Mouse (Mus musculus) left cerebral cortex, postnatal 10 days (tissue): ENCODE data around the gene Ccser1. TPM values are rescaled to one million over a fixed set of nuclear protein-coding genes. Genes with fewer than 3 reads are reported as not detected.

Source experiments
- DNase-seq, 2 experiments: peaks; one replicate each; pipeline ENCODE4 v3.0.0; 2021 to 2022; ENCODE audit warnings: low spot score in 2 of 2, mixed read lengths in 1 of 2; ENCODE audit errors: extremely low spot score in 1 of 2
- intact Hi-C: fragments of 180-260 bp; cut with DNase I; formaldehyde crosslinking; loops from one replicate; pipeline ENCODE4 v1.15.1; 2025
- total RNA-seq, 2 experiments: library from RNA; stranded (reverse); gene quantifications; 2 replicates each; pipeline ENCODE4 v1.2.3; 2021

Ccser1 gene
- total RNA-seq, 2 experiments from 2014 or later = 31.5 to 31.8 TPM

DNA sequence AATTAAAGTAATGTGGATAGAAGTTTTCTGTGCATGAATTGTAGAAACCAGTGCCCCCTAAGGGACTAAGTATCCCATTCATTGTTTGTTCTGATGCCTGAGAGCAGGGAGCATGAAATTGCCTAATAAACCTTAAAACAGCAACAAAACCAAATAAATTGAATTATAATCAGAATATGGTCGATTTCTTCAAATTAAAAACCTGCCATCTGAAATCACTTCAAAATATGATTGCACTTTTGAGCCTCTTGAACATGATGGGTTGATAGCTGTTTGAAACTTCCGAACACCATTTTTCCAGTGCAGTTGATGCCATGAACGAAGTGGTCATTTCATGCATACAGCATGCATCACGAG is 886.9 kb downstream of the Ccser1 start:
- intact Hi-C loops = no loop called here
- no peak for DNase-seq

DNA sequence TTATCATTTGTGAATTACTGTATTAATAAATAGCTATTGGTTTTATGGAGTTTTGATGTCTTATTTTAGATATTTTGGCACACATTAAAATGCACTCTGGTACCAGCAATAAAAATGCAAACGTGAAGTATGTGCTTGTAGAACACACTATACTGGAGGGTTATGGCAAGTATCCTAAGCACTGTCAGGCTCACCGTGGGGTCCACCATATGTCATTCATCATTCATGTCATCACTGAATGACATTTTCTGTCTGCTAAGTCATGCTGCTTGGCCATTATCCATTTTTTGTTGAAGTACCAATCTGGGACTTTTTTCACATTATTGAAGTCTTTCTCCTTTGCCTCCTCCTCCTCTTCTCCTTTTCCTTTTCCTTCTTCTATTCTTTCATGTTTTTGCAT is 925.3 kb downstream of the Ccser1 start:
- DNase-seq = no peak
- intact Hi-C loops = no loop called here

DNA sequence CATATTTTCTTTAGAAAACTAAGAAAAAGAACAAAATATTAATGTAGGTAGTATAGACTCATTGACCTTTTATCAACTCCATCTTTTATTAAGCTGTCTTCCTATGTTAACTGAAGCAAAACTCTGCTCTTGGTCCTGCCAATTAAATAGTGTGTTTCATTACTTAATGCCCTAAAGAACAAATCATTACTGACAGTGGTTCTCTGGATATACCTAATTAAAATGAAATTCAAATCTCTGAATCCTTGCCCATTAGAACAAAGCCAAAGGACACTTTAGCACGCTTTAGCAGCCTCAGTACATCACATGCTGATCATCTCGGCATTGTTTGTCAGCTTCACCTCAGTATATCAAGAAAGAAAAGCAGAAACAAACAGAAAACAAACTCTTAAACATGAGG is 952.4 kb downstream of the Ccser1 start:
- DNase-seq = no peak
- intact Hi-C loops = no loop called here

DNA sequence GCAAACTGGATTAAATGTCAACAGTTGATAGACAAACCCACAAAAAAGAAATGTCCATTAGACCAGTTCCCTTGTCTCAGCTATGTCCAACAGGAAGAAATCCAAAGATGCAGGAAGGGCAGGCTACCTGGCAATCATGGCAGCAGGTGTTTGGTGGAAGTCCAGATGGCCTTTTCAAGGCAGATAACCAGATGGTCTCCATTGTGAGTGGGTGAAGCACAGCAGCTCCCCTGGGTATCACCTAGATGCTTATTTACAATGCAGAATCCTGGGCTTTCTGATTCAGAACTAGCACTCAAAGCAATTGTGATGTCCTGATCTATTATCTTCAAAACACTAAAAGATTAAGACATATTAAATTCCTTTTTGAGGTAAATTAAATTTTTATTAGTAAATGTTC is 980.2 kb downstream of the Ccser1 start:
- no peak for DNase-seq
- intact Hi-C loops = no loop called here

DNA sequence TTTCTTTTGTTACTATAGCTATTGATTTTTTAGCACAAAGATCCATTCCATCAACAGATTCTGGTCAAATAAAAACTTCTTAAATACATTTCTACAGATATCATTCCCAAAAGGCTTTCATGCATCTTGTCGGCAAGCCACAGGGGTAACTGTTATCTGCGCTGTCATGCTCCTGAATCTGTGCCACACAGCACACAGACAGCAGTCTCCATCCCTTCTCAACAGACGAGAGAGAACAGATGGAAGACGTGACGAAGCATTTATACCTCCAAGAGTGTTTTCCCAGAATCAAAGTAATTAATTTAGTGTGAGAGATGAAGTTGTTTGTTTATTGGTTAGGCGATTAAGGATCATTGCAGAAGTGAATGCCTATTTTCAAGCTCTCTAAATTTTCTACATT is 982.5 kb downstream of the Ccser1 start:
- no peak for DNase-seq

DNA sequence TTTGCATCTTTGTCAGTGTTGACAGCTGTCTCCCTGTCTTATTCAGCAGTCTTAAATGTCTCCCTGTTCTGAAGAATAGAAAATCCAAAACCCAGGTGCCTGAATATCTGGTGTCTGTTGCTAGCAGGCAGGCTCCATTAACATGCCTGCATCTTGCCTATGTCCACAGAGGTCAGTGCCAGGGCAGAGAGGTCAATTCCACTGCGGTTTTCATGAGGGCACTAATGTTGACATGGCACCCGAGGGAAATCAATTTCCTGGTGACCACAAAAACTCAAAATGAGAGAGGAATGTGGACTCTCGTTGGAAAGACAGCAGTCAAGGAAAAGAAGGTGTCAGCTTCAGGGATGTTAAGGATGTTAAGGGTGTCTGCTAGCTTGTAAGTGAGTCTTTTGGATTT is 983.7 kb downstream of the Ccser1 start:
- DNase-seq = no peak
- intact Hi-C loops = no loop called here

More for the DNA sequence above, 982.5 kb downstream of the Ccser1 start:
- intact Hi-C loops = no loop called here

DNA sequence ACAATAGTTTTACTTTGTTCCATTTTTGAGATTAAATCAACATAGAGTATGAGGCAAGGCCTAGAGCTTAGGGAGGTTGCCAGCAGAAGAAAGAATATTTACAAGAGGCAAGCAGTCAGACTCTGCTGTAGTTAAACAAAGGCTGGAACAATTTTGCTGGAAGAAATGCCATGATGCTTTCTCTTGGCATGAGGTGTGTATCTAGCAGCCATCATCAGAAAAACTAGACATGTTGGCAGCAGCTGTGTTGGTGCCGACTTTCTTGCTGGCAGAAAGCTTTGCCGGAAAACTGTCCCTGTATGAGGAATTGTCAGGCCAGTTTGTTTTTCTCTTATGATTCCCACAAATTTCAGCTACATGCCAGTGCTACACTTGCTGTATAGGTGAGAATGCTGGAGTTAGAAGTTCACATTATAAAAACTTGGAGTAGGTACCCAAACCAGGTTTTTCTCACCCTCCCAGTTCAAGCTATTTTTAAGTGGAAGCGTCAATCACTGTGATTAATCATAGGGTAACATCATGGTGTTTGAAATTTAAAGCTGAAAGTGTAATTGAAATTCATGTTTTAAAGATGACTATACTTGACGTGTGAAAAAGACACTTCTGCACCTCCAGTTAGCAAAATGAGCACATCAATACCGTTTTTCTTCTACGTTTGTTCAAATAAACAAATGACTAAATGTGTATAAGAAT is 1016.5 kb downstream of the Ccser1 start:
- DNase-seq = no peak
- intact Hi-C loops = no loop called here

DNA sequence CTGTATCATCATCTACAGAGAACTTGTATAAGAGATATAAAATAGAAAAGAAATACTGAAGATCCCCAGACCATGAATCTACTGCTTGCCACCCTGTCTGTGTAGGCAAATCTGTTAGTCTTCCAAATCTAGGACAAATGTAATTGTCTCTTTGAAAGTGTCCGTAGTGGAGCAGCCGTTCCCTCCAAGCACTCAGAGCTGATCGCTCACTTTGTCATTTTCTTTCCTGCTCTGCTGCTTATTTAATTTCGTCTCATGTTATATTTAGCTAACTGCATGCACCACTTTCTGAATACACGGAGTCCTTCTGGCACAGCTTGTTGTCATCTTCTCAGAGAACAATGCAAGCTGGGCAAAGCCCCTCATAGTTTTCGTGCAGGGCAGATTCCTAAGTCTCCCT is 1018.6 kb downstream of the Ccser1 start:
- no peak for DNase-seq
- intact Hi-C loops = no loop called here

DNA sequence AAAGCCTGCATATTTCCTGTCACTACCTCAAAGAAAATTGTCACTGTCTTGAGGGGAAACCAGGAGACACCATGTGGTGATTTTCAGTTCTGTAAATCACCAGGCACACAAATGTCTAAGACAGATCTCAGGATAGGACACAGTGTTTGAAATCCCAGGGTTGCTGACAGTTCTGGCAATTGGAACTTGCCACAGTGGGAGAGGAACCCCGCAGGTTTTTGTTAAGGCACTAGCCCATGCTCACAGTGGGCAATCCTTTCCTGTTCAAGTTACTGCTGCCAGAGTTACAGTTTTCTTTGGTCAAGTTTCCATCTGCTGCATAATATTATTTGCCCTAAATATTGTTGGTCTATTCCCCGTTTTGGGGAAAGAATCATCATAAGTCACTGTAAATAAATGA is 1024.9 kb downstream of the Ccser1 start:
- intact Hi-C loops = no loop called here
- DNase-seq = no peak

DNA sequence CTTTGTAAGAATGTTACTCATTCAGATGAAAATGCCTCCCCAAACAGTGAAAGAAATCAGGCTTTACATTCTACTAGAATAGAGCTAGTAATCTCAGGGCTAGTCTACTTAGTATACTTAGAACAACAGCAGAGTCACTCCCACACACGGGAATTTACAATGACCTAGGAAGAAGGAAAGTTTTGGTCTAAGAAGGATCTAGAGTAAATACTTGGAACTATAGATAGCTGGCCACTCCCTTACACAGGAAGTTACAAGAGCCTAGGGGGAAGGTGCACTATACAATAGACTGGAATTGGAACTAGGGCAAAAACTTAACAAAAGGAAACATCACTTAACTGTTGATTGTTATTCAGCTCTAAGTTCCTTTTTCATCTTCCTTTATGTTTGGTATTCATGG is 1041.7 kb downstream of the Ccser1 start:
- no peak for DNase-seq
- intact Hi-C loops = no loop called here

DNA sequence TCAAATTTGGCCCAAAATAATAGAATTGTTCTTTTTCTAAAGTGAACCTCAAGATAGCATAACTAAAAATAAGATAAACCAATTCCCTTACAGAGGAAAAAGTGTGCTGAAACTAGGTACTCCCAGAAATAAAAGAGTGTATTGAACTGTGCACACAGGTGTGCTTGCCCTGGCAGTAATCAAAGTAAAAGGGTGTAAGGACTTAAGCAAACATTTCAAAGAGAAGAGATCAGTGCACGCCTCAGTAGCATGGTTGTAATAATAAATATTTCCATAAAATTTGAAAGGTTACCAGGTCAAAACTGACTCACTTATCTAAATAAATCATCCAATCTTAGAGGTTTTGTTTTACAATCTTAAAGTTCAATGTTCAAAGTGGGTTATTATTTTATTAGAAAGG is 1083.8 kb downstream of the Ccser1 start:
- intact Hi-C loops = no loop called here
- no peak for DNase-seq

DNA sequence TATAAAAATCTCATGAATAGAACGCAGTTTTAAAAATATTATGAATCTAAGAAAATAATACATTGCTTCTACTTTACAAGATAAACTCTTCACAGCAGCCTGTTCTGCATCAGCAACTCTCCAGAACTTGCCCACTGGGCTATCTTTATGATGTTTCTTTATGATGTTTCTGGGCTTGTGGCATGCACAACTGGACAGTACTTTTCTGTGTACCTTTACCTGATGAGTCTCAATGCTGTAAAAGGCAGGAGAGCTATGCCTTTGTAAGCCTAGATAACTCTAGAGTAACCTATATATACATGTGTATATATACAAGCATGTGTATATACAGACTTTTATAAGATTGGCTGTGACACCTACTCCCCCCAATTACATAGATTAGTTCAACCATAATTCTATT is 1084.4 kb downstream of the Ccser1 start:
- intact Hi-C loops = no loop called here
- DNase-seq = no peak

DNA sequence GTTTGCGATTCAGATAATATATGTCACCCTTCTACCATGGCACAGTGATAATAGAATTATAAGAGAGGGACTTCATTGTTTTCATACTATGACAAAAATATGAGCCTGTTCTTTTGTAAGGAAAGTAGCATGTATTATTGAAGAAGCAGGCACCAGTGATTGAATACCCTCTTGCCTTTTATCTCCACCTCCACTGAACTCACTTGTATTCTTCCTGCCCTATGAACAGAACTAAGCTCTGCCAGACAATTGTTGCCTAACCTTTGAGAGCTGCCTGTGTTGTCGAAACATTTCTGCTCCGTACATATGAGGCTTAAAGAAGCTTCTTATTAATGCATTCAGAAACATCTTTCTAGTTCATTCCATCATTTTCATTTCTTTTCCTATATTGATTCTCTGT is 1101.1 kb downstream of the Ccser1 start:
- no peak for DNase-seq
- intact Hi-C loops = no loop called here

DNA sequence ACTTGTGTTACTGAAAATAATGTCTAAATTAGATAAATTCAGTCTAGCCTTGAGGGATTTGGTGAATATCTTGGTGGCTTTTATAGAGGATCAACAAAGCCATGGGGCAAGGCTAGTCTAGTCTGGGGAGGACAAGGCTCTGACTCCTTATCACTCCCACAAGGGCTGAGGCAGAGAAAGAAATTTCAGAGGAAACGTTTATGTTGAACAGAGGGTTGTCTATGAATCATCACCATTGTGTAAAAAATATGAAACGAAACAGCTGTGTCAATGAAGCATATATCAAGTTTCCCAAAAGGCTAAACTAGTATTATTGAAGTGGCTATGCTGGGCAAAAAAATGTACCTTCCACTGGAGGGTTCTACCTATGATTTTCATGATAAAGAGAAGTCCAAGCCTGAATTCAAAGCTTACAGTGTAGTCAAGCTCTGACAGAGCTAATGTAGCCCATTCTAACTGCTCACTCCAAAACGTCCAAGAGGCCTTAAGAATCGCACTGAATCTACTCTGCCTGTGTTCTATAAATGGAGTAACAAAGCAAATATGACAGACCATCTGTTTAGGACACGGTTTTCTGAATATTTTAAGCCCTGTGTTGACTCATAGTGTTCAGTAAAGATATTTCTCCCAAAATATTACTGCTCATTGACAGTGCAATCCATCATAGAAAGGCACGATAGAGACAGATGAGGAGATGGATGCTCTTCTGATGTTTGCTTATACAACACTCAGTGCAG is 1121.6 kb downstream of the Ccser1 start:
- intact Hi-C loops = no loop called here
- peak in 1 of 2 experiments; percentile 11 for DNase-seq

DNA sequence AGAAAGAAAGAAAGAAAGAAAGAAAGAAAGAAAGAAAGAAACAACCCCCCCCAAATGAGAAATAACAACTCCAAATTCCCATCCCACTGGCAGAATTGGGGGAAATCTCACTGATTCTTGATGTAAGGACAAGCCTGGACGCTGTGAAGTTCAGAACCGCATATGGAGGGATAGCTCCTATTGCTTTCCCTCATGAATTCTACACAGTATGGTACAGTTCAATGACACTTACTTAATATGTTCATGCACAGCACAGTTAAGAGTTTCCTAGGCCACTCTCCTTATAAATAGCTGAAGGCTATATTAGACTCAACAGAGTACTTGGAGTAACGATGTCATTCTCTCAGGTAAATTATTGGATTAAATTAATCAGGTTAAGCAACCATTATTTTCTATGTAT is 1138.5 kb downstream of the Ccser1 start:
- DNase-seq = no peak
- intact Hi-C loops = no loop called here

DNA sequence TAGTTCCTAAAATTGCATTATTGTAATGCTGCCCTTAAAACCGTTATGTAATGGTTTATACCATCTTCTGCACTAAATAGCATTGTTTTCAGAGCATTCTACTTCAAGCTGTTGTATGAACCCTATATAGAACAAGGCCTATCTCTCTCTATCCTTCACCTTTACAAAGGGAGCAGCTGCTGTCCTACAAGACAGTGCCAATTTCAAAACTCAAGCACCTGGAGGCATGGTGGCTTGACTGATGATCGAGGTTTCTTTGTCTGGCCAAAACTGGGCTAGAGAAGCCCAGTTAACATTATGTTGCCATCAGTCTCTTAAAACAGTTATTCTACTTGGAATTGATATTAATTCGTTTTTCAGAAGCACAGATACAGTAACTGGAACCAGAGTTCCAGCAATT is 1160.2 kb downstream of the Ccser1 start:
- DNase-seq = no peak
- intact Hi-C loops = no loop called here

DNA sequence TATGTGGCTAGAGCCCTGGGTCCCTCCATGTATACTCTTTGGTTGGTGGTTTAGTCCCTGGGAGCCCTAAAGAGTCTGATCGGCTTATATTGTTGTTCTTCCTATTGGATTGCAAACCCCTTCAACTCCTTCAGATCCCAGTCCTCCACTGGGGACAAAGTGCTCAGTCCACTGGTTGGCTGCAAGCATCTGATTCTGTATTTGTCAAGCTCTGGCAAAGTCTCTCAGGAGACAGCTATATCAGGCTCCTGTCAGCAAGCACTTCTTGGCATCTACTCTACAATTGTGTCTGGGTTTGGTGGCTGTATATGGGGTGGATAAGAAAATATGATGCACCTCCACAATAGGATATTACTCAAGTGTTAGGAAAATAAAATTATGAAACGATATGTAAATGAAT is 1187.7 kb downstream of the Ccser1 start:
- no peak for DNase-seq
- intact Hi-C loops = no loop called here
